ENCODE assay signal across 25 mouse cellular contexts in genomic region chr13:103763640-103764039, GRCm38 (mm10).
"Had no signal": no experiment of that assay in that cellular context is flagged by ENCODE, and none has a peak within 500 bp of the region (broad histone marks: within the 10 kb centered on the region; RNA-seq: fewer than 3 reads in every experiment).

No protein-coding gene starts in this region.

- H3K9ac ChIP-seq: heart, embryonic 12.5 days; hindbrain, embryonic 12.5 days; hindbrain, embryonic 14.5 days; intestine, embryonic 15.5 days; limb, embryonic 12.5 days; liver, embryonic 13.5 days; liver, embryonic 15.5 days had no signal

- DNase-seq: gastrocnemius, postnatal 10 days; gastrocnemius, postnatal 25 days; heart, adult 18-20 months; heart, postnatal 10 days; heart, postnatal 4 days; kidney, adult 18-20 months; kidney, adult 8-10 months; kidney, postnatal 10 days; kidney, postnatal 25 days; kidney, postnatal 4 days; liver, embryonic 13.5 days had no signal

- H3K27me3 ChIP-seq: heart, embryonic 12.5 days; hindbrain, embryonic 12.5 days; intestine, embryonic 15.5 days; limb, embryonic 12.5 days; liver, embryonic 13.5 days; liver, embryonic 15.5 days had no signal

- H3K4me1 ChIP-seq: heart, embryonic 10.5 days; heart, embryonic 12.5 days; hindbrain, embryonic 10.5 days; hindbrain, embryonic 12.5 days; intestine, embryonic 15.5 days; limb, embryonic 10.5 days; limb, embryonic 12.5 days; liver, embryonic 15.5 days had no signal

- ATAC-seq: hindbrain, embryonic 16.5 days; inflammation-experienced regulatory T-cells, adult 6 months; intestine, embryonic 15.5 days; intestine, postnatal 0 days had no signal

- H3K9me3 ChIP-seq: heart, embryonic 10.5 days; heart, embryonic 12.5 days; hindbrain, embryonic 10.5 days; hindbrain, embryonic 12.5 days; intestine, embryonic 15.5 days; limb, embryonic 10.5 days; limb, embryonic 12.5 days; liver, embryonic 13.5 days; liver, embryonic 15.5 days had no signal

- H3K4me3 ChIP-seq: heart, embryonic 10.5 days; heart, embryonic 12.5 days; hindbrain, embryonic 10.5 days; hindbrain, embryonic 12.5 days; intestine, embryonic 15.5 days; layer of hippocampus, adult 2 months; left cerebral cortex, adult 2 months; limb, embryonic 10.5 days; limb, embryonic 12.5 days; liver, embryonic 13.5 days; liver, embryonic 15.5 days had no signal

- H3K27ac ChIP-seq: heart, embryonic 10.5 days; hindbrain, embryonic 10.5 days; hindbrain, embryonic 12.5 days; hindbrain, embryonic 14.5 days; intestine, embryonic 15.5 days; layer of hippocampus, adult 2 months; left cerebral cortex, adult 2 months; limb, embryonic 10.5 days; limb, embryonic 12.5 days; liver, embryonic 13.5 days; liver, embryonic 15.5 days had no signal

- H3K4me2 ChIP-seq: heart, embryonic 12.5 days; hindbrain, embryonic 12.5 days; hindbrain, embryonic 14.5 days; intestine, embryonic 15.5 days; limb, embryonic 12.5 days; liver, embryonic 13.5 days; liver, embryonic 15.5 days had no signal
